Mouse (Mus musculus): ENCODE measurements around the gene Serpina10.
A peak's percentile ranks its signal among the peaks of the same experiment; 100 is the strongest.
"Not testable (repeated sequence)": the region's sequence is repeated elsewhere in the genome, so short reads cannot be mapped to it uniquely, and the experiment has no call there.

The Serpina10 gene

DNA sequence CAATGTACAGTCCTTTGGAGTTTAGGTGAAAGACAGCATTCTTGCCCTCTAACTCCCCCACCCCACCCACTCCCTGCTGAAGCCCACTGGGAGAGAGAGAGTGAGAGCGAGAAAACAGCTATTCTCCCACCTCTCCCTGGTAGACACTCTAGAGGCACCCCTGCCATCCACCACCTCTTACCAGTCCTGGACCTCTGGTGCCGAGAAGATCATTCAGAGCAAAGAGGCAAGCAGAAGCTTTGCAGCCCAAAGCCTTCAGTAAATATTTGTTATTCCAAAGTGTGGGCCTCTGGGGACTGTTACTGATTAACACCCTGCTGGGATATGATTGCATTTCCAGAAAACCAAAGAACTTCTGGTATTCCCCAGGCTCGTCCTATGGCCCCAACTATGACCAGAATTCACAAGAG lies at the start of gene Serpina10:
Gene Serpina10 (minus strand): TSS at position 242 of the 410 bp plus-strand sequence.
- no peak for DNase-seq

DNA sequence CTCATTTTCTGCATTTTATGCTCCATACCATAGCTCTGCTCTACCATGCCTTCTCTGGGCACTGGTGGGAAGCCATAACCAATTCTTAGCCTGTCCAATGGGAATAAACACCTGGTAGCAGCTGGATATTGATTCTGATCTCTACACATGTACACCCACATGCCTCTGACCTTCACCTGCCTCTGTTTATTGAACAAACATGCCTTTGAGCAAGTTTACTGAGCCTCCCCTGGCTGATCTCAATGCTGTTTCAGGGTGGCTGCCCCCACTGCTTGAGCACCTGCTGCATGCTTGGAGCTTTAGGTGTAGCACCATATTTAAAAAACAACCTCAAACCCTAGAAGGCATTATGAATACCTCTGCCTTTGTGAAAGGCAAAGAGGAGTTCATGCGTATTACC lies 48.6 kb upstream of the Serpina10 start:
- not testable (repeated sequence) for DNase-seq

DNA sequence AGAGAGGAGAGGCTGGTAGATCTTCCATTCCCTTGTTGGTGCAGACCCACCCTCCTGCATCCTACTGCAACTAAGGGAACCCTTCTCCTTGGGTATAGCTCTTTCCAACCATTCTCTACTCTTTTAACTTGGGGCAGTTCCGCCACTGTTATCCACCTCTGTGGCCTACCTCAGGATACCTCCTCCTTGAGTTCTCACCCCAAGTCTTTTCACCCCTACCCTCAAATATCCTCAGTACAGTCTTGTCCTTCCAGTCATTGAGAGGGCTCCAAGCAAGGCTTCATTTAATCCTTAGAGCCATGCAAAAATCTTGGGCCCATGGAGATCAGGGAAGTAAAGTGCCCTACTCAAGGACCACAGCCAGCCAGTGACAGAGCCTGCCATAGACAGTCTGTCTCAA lies 44.8 kb upstream of the Serpina10 start, which contains the start of gene Serpina16:
Gene Serpina16 (minus strand): TSS at position 101 of the 400 bp plus-strand sequence.
- DNase-seq, result no peak

DNA sequence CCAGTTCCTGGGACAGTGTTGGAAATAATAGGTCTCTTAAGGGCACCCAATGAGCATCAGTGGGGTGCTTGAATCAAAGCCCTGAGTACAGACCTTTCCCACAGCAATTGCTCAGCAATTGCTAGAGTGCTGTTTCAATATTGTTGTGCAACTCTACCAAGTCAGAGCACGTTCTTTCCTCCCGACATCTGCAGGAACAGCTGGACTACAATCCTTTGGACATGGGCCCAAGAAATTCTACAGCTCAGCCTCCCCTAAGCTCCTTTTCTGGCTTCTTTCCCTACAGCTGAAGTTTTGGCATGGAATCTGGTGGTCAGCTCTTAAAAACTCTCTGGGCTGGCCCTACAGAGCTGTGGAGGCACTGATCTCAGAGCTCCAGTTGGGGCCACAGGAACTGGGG lies 41.9 kb upstream of the Serpina10 start:
- DNase-seq, result no peak

DNA sequence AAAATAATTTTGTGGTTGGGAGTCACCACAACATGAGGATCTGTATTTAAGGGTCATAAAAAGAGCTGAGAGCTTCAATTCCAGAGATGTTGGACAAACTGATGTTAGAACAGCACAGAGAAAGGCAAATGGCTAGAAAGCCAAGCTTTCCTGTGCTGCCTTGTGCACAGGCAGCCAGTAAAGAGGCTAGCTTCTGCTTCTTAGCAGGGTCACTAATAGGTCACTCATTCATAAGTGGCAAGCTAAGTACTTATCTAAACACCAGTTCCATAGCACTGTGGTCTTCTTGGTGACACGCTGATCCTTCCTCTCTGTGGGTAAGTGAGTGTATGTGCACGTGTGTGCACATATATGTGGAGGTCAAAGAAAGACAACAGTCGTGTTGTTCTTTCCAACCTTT lies 40.2 kb upstream of the Serpina10 start:
- no peak for DNase-seq

DNA sequence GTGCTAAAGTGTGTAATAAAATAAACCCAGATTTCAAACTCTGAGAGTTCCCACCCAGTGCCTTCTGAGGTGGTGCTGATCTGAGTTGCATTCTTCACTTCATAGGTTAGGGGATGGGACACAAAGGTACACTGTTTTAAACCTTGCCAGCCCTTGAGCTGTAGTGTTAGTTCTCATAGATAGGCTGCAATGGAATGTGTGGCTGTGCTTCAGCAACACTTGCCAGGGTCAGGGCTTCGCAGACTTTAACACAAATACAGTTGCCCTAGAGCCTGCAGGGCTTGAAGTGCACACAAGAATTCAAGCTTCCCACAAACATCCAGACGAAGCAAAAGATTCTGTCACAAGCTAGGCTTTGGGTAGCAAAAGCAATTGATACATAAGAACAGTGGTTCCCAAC lies 39.7 kb upstream of the Serpina10 start:
- no peak for DNase-seq

DNA sequence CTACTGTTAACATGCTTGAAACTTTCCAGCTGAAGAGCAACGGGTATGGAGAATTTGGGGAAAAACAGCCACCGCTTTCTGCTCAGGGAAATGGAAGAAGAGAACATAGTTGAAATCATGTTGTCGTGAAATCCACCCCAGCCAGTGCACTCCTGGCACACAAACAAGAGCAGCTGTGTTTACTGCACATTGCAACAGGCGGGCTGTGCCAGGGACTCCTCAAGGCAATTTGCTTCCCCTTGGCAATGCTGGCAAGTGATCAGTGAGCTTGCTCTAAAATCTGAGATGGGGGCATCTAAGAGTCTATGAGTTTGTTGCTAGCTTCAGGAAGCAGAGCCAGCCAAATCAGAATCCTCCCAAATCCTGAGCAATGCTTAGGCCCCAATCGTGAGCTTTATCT lies 39.1 kb upstream of the Serpina10 start:
- no peak for DNase-seq

DNA sequence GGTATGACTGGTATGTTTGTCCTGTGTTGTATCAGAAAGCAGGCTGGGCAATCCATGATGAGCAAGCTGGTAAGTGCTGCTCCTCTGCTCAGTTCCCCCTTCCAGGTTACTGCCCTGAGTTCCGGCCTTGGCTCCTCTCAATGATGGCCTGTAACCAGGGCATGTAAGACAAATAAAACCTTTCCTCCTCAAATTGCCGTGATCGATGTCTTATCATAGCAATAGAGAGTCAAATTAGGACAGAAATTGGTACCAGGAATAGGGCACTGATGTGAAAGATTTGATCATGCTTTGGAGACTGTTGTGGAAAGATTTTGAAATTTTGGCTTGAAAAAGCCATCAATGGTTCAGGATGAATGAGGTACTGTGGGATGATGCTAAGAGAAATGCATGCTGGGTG lies 34.0 kb upstream of the Serpina10 start:
- no peak for DNase-seq

DNA sequence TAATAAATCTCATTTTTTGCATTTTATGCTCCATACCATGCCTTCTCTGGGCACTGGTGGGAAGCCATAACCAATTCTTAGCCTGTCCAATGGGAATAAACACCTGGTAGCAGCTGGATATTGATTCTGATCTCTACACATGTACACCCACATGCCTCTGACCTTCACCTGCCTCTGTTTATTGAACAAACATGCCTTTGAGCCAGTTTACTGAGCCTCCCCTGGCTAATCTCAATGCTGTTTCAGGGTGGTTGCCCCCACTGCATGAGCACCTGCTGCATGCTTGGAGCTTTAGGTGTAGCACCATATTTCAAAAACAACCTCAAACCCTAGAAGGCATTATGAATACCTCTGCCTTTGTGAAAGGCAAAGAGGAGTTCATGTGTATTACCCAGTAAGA lies 30.8 kb upstream of the Serpina10 start:
- not testable (repeated sequence) for DNase-seq

DNA sequence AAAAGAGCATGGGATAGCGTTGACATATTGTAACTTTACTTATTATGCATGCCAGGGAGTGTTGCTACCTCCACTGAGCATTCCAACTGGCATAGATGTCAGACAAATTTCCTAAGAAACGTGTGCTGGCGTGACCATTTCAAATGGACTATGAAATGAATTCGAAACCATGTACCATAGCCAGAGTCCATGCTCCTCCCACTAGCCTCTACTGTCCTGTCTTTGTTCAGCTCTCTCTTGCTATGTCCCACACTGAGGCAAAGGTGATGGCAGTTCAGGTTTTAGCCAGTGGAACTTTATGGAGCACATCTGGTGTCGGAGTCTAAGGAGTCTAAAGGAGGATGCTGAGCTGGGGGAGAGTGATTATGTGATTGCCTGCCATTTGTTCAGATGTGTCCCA lies 28.8 kb upstream of the Serpina10 start:
- peak; percentile 20 for DNase-seq

DNA sequence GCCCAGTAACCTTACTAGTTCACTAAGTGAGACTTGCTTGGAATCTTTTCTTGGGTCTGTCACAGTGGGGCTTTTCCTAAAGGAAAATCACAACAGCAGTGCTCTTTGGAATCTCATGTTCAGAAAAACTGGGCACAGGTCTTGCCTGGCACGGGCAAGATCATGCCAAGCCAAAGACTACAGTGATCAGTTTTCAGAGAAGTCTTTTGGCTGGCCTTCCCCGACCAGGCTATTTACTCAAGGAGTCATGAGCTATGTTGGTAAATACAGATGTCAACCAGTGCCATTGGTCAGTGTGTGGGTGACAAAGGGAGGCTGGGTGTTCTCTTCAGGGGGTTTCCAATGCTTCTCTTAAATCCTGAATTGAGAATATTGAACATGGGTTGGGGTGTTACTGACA lies 27.9 kb upstream of the Serpina10 start:
- DNase-seq, result no peak

DNA sequence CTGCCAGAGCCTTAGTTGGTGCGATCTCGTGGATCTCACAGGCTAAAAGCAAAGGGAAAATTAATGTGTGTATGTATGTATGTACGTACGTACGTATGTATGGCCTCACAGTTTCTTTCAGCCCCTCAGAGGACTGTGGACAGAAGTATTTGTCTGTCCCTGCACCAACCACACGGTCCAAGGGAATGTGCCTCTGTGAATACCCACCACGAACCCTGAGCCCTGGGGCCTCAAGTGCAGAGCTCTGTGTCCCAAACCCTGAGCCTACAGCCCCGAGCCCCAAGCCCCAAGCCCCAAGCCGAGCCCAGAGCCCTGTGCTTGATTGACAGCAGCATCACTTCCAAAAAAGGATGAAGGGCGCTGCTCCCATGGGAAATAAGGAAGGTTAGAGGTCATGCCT lies 26.7 kb upstream of the Serpina10 start:
- DNase-seq, result no peak

DNA sequence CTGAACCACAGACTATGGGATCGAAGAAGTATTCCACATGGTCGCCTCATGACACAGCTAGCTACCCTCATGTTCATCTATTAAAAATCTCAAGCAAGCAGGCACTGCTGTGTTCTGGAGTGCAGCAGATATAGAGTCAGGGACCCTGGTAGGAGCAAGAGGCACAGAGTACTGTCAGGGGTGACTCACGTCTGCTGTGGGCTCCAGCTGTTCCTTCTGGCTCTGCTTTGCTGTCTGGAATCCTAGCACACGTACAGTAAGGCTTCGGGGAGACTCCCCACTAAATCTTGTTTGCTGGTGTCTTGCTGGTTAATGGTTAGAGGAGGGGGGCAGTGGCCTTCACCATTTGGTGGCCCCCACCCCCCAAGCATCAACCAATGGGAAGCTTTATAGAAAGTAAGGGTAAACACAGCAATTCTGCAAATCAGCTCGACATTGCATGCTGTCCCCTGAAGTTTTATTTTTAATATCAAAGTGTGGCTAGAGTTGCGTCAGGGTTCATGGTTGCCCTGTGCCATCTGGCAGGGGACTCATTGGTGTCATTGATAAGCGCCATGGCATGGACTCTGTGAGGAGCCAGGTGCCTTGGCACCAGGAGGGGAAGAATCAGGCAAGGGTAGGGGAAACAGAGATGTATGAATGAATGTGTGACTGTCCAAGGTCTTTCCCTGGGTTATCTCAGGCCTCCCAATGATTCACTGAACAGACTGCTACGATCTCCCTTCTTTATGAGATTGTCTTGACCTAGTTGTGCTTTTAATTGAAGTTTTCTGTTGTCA lies 25.8 kb upstream of the Serpina10 start, which contains the start of gene Serpina6:
Gene Serpina6 (minus strand): TSS at position 365 of the 779 bp plus-strand sequence.
- DNase-seq, result no peak

DNA sequence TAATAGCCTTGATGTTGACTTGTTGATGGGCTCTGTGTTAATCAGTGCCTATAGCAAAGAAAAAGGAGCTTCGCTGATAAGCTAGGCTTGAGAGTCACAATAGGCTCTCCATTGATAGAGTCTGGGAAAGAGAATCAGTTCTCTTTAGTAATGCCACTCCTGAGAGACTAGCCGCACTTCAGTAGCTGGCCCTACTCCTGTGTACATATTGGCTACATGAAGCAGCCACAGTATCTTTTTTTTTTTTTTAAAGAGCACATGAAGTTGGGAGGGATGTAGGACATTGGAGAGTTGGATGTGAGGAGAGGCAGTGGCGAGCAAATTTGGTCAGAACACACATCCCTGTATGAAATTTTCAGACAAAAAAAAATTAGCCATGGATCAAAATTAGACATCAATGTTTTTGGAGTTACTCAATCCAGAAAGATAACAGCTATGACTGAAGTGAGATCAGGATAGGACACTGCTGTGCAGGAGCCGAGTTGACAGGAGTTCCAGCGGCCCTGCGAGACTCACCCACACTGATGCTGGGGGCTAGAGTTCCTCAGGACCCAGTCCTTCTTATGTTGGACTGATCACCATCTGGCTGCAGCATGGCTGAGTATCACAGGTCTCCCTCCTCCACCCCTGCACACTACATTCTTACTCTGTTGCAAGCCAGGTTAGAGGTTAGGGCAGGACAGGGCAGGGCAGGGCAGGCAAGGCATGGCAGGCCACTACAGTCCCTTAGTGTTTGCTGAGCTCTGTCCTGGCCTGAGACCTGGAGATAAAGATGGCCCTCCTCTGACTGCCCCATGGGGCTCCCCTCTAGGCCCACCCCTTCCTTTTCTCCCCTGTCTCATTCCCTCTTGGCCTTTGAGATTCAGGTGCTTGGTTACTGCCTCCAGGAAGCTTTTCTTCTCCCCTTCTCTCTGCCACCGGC lies 24.1 kb upstream of the Serpina10 start:
- DNase-seq, result no peak

DNA sequence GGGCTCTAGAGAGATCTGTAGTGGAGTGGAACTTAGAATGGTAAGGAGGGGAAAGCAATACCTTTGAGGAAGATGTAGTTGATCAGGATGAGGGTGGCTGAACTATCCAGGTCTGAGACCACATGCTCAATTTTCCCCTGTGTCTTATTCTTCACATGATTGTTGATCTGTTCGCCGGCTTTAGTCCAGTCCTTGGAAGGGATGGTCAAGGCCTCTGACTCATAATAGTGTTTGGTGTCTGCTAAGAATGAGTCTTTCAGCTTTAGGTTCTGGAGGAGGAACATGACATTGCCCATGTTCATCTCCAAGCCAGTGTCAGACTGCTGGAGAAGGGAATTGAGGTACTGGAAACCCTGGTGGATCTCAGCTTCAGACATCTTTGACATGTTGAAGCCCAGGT lies 22.6 kb upstream of the Serpina10 start:
- no peak for DNase-seq

DNA sequence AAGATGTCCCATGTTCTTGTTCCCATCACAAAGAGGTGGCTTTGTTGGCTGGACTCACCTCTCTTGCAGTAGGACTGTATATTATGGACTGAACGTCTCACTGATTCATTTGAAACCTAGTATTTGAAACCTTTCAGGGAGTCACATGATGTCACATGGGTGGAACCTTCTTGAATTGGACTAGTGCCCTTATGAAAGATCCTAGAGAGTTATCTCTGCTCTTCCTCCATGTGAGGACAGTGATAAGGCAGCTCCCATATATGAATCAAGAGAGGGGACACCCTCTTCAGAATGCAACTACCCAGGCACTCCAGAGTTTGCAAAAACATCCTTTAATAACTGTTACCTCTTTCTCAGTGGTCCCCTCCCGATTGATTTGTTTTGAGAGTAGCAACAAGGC lies 15.1 kb upstream of the Serpina10 start:
- DNase-seq, result no peak

DNA sequence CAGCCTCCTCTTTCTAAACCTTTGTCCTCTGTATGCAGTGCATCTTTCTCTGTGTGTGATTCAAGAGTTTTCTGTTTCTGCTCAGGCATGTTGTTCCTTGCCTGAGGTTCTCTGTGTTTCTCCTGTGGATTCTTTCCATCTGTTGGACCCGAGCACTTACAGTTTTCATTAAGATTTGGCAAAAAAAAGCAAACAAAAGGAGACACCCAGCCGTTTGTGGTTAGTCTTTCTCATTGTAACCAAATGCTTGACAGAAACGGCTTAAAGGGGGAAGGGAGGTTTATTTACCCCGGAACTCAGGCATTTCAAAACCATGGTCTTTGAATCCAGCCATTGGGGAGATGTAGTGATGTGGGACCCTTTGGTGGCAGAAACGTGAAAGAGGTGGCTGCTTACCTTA lies 13.4 kb upstream of the Serpina10 start:
- DNase-seq, result no peak

DNA sequence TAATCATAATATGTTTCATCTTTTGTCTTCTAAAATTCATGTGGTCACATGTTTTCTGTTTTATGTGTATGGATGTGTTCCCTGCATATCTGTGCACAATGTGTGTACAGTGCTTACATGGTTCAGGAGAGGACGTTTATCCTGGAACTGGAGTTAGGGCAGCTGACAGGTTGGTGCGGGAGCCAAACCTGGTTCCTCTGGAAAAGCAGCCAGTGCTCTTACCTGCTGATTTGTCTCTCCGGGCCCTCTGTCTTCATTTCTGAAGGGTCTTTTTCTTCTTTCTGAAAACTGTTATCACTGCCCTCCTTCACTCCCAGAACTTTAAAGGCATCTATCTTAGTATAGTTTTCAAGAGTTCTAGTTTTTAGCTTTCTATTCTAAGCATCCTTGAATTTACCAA lies 12.6 kb upstream of the Serpina10 start:
- no peak for DNase-seq

DNA sequence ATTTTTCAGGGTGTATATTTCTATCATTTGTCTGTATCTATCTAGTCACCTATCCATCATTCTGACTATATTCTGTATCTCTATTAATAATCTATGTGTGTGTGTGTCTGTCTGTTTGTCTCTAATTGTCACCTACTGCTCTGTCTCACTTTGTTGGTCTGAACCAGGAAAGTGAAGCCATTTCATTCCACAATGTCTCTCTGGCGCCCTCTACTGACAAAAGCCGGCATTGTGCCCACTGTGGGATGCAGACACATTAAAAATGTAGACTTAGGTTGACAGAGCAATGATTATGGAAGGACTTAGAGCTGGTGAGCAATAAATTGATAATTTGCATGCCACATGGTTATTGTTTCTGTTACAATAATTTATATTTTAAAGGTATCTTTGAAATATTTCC lies 12.1 kb upstream of the Serpina10 start:
- peak; percentile 53 for DNase-seq

DNA sequence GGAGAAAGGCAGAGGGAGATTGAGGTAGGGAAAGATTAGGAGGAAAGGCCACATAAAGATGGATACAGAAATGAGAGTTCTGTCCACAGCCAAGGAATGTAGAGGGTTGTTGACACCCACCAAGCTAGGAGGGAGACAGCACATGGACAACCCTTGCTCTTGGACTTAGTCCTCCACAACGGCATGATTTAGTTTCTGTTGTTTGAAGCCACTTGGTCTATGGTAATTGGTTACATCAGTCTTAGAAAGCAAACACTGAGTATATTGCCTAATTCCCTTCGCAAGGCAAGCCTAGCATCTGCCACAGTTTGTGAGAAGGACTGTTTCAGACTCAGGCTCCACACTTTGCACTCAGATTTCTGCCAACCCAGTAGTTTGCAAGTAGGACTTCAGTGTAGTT lies 4.6 kb upstream of the Serpina10 start:
- DNase-seq, result no peak

DNA sequence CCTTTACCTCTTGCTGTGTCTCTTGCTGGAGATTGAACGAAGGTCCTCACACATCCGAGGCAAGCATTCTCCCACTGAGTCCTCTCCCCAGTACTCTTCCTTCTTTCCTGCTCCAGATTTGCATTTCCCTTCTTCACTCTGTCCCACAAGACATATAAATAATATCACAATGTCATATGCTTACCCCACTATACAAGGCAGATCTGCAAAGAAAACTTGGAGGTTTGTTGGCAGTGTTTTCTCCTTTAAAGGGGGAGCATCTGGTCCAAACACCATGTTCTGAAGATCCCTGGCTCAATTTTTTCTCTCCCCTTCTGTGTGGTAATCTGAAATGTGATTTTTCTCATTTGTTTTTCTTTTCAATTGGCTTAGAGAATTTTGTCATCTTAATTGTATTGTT lies 3.2 kb upstream of the Serpina10 start:
- DNase-seq, result no peak

DNA sequence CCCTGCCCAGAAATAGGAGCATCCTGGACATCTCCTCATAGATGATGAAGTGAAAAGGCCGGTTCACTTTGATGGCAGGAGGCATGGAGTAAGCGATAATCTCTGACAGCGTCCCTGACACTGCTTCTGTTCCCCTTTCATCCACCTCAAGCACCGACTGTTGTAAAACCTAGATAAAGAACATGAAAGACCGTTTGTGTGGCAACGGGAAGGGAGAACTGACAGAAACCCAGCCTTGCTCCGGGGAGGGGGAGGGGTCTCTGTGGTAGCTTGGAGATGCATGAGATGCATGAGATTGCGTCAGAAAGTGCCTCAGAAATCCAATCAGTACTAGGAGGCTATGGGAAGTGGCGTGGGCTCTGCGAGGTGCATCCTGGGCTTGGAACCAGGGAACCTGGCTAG lies 14.4 kb downstream of the Serpina10 start:
- DNase-seq, result no peak

DNA sequence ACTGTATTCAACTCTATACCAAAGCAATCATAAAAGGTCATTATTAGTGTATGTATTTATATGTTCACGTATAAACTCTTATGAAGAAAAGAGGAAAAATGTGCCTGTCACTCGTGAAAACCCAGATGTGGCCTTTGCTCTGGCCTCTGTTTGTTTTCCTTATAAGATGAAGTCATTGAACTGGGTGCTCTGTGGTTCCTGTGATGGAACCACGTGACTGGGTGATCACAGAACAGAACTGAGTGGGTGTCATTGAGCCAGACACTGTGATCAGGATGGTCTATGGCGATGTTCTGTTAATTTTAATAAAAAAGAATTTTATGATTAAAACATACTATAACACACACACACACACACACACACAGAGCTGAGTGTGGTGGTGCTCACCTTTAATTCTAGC lies 15.5 kb downstream of the Serpina10 start:
- no peak for DNase-seq

DNA sequence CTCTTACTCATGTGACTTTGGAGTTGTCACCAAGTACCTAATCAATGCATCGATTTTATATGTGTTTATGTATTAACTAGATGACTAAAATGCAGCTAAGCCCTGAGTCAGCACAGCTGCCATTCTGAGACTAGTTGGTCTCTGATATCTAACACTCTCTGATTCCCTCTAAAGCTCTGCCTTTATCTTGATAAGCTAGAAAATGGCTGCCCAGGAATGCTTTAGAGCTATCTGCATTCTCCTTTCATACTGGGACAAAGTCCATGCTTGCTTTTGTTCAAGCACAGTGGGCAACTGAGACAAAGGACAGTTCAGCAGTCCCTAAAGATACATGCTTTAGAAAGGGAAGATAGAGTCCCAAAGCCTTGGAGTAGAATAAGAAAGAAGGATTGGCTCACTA lies 16.1 kb downstream of the Serpina10 start:
- no peak for DNase-seq
